Mouse (Mus musculus) thymus, postnatal 14 days (tissue): Measurements from ENCODE around the gene Igdcc4.
"Not testable (repeated sequence)": the region's sequence is repeated elsewhere in the genome, so short reads cannot be mapped to it uniquely, and the experiment has no call there.

ENCODE experiments used
- DNase-seq: peaks from one replicate; pipeline ENCODE4 v3.0.0; 2021

The Igdcc4 gene

GRCm38 (mm10) chr9:65100991-65101685 lies at the start of gene Igdcc4:
TSS of gene Igdcc4 (plus strand) at chr9:65101486.
- DNase-seq, result no peak

GRCm38 (mm10) chr9:65064251-65064650 lies 37.0 kb upstream of the Igdcc4 start:
- no peak for DNase-seq

GRCm38 (mm10) chr9:65070587-65070986 lies 30.7 kb upstream of the Igdcc4 start:
- no peak for DNase-seq

GRCm38 (mm10) chr9:65073555-65073954 lies 27.7 kb upstream of the Igdcc4 start:
- no peak for DNase-seq

GRCm38 (mm10) chr9:65074251-65074650 lies 27.0 kb upstream of the Igdcc4 start:
- DNase-seq, result peak; percentile 56

- DNase-seq, result no peak
These were observed 26.3 kb upstream of the Igdcc4 start for GRCm38 (mm10) chr9:65074855-65075493.

GRCm38 (mm10) chr9:65077536-65077935 lies 23.8 kb upstream of the Igdcc4 start:
- no peak for DNase-seq

GRCm38 (mm10) chr9:65080141-65080540 lies 21.1 kb upstream of the Igdcc4 start:
- DNase-seq, result not testable (repeated sequence)

GRCm38 (mm10) chr9:65083075-65083765 lies 18.1 kb upstream of the Igdcc4 start:
- DNase-seq, result no peak

GRCm38 (mm10) chr9:65084198-65084807 lies 17.0 kb upstream of the Igdcc4 start:
- DNase-seq, result no peak

GRCm38 (mm10) chr9:65085270-65085669 lies 16.0 kb upstream of the Igdcc4 start:
- no peak for DNase-seq

- DNase-seq, result no peak
These were observed 14.5 kb upstream of the Igdcc4 start for GRCm38 (mm10) chr9:65086801-65087200.

GRCm38 (mm10) chr9:65087490-65087889 lies 13.8 kb upstream of the Igdcc4 start:
- peak; percentile 39 for DNase-seq

GRCm38 (mm10) chr9:65094237-65094636 lies 7.0 kb upstream of the Igdcc4 start:
- DNase-seq, result no peak

- no peak for DNase-seq
These were observed 545 bp downstream of the Igdcc4 start for GRCm38 (mm10) chr9:65101686-65102376.

- DNase-seq, result no peak
These were observed 1.3 kb downstream of the Igdcc4 start for GRCm38 (mm10) chr9:65102377-65103172.

- no peak for DNase-seq
These were observed 2.0 kb downstream of the Igdcc4 start for GRCm38 (mm10) chr9:65103173-65103752.

- DNase-seq, result no peak
These were observed 5.5 kb downstream of the Igdcc4 start for GRCm38 (mm10) chr9:65106821-65107220.

GRCm38 (mm10) chr9:65107893-65108292 lies 6.6 kb downstream of the Igdcc4 start:
- no peak for DNase-seq

- DNase-seq, result no peak
These were observed 8.1 kb downstream of the Igdcc4 start for GRCm38 (mm10) chr9:65109132-65110072.
